In the genomic region with DNA sequence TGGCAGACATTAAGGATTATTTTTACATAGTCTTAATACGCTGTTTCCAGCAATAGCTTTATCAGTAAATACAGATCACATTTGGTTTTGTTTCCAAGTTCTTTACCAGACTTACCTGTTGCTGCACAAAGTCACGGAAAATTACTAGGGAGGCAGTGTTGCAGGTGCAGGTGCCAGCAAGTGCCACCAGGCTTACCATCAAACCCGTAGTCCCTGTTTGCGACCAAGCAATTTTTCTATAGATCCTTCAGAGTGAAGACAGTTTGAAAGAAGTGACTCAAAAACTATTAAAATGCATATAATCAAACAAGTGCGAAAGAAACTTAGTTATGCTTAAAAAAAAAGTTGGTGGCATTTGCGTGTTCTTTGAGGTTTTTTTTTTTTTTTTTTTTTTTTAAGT, we compare ENCODE assay signal across 8 mouse cellular contexts. TPM values are rescaled to one million over a fixed set of nuclear protein-coding genes. Genes with fewer than 3 reads are reported as not detected.
DNase-seq lines count a peak whose midpoint lies in the region; ATAC-seq and TF ChIP-seq lines count a peak whose summit lies in the region.

No protein-coding gene starts in this region.

- no peaks in the 10 kb centered on the region for H3K27me3 ChIP-seq in lung, postnatal 0 days (replicated peaks; ENCODE audit: insufficient read depth, low read length)
- peaks cover 48% of the 10 kb centered on the region for H3K27me3 ChIP-seq in limb, embryonic 10.5 days (ENCODE audit: low read depth, poor library complexity, severe bottlenecking)
- H3K27me3 ChIP-seq in stomach, embryonic 15.5 days (replicated peaks): no peaks in the 10 kb centered on the region

- H3K4me1 ChIP-seq in lung, postnatal 0 days (ENCODE audit: insufficient read depth, low read depth, low read length): no peaks in the 10 kb centered on the region
- peaks cover 9% of the 10 kb centered on the region for H3K4me1 ChIP-seq in limb, embryonic 10.5 days
- no peaks in the 10 kb centered on the region for H3K4me1 ChIP-seq in stomach, embryonic 15.5 days

- no peak for TF ChIP-seq EP300 in lung, postnatal 0 days (IDR thresholded peaks at IDR 0.05)

- no peaks in the 10 kb centered on the region for H3K36me3 ChIP-seq in lung, postnatal 0 days (ENCODE audit: insufficient read depth, low read length)
- H3K36me3 ChIP-seq in limb, embryonic 10.5 days: no peaks in the 10 kb centered on the region
- no peaks in the 10 kb centered on the region for H3K36me3 ChIP-seq in stomach, embryonic 15.5 days

- TF ChIP-seq CTCF in gastrocnemius, adult 2 months (IDR thresholded peaks at IDR 0.05): no peak
- TF ChIP-seq CTCF in lung, postnatal 0 days (IDR thresholded peaks at IDR 0.05): peak; percentile 15

- H3K9me3 ChIP-seq in lung, postnatal 0 days (ENCODE audit: low read length): no peaks in the 10 kb centered on the region
- H3K9me3 ChIP-seq in limb, embryonic 10.5 days (replicated peaks): no peaks in the 10 kb centered on the region
- no peaks in the 10 kb centered on the region for H3K9me3 ChIP-seq in stomach, embryonic 15.5 days

- H3K9ac ChIP-seq in lung, postnatal 0 days (replicated peaks; ENCODE audit: low read depth): no peak overlapping the region
- H3K9ac ChIP-seq in stomach, embryonic 15.5 days: no peak overlapping the region

- peak overlapping the region; percentile 94 for H3K27ac ChIP-seq in gastrocnemius, adult 2 months
- no peak overlapping the region for H3K27ac ChIP-seq in lung, postnatal 0 days (ENCODE audit: low read length)
- H3K27ac ChIP-seq in limb, embryonic 10.5 days: no peak overlapping the region
- no peak overlapping the region for H3K27ac ChIP-seq in stomach, embryonic 15.5 days

- DNase-seq in gastrocnemius, adult 2 months: no peak
- DNase-seq in gastrocnemius, postnatal 10 days: no peak
- DNase-seq in lung, postnatal 0 days (ENCODE audit: low spot score): no peak
- no peak for DNase-seq in lung, postnatal 10 days
- DNase-seq in limb, embryonic 10.5 days (ENCODE audit: low spot score): no peak
- DNase-seq in urinary bladder, postnatal 10 days (ENCODE audit: low spot score): no peak
- DNase-seq in frontal cortex, postnatal 36 days (ENCODE audit: low spot score in 2 of 2): no peak

- no peak for ATAC-seq in lung, postnatal 0 days
- ATAC-seq in stomach, embryonic 15.5 days (ENCODE audit: insufficient read depth, low FRiP score, low read depth): no peak

- 52% methylated on average over 6 of the region's 6 CpGs for WGBS in lung, postnatal 0 days
- WGBS in limb, embryonic 10.5 days: 49% methylated on average over 6 of the region's 6 CpGs
- 48% methylated on average over 6 of the region's 6 CpGs for WGBS in stomach, embryonic 15.5 days

- peak overlapping the region; percentile 92 for H3K4me3 ChIP-seq in gastrocnemius, adult 2 months
- peak overlapping the region; percentile 56 for H3K4me3 ChIP-seq in lung, postnatal 0 days (ENCODE audit: low read depth, low read length)
- H3K4me3 ChIP-seq in limb, embryonic 10.5 days: peak overlapping the region; percentile 60; the same call in 1 of the 2 replicates
- no peak overlapping the region; the same call in 1 of the 2 replicates for H3K4me3 ChIP-seq in stomach, embryonic 15.5 days (replicated peaks)

- intact Hi-C loops in gastrocnemius, adult 2 months (cut with DNase I): no loop called here

- H3K4me2 ChIP-seq in lung, postnatal 0 days (replicated peaks; ENCODE audit: low read depth, low read length): peak overlapping the region; percentile 91; the same call in 1 of the 2 replicates
- H3K4me2 ChIP-seq in stomach, embryonic 15.5 days: peak overlapping the region; percentile 94; the same call in 1 of the 2 replicates

RNA-seq across cellular contexts. Expression of a gene that starts 0.5 kb away (rescaled TPM):
- total RNA-seq in gastrocnemius, adult 2 months (2021): 10 to 100 TPM; 30.5 to 30.9 TPM
- 10 to 100 TPM; 10.4 to 11.2 TPM for total RNA-seq in gastrocnemius, postnatal 10 days (2021)
- polyA plus RNA-seq in lung, postnatal 0 days (2015; fragmentation: Nextera tagmentation; extraction: Ambion mirVana): 29.2 and 30.5 TPM in 2 replicates
- polyA plus RNA-seq in limb, embryonic 10.5 days (2016; fragmentation: Nextera tagmentation; extraction: Ambion mirVana): 2.7 and 3.7 TPM in 2 replicates
- 30.0 TPM in 2 replicates for polyA plus RNA-seq in stomach, embryonic 15.5 days (2015; fragmentation: Nextera tagmentation; extraction: Ambion mirVana)

RNA-seq across cellular contexts. Expression of a gene that starts 26.2 kb away (rescaled TPM):
- total RNA-seq in gastrocnemius, adult 2 months (2021): 10 to 100 TPM; 14.5 to 20.6 TPM
- total RNA-seq in gastrocnemius, postnatal 10 days (2021): 10 to 100 TPM; 19.0 to 20.9 TPM
- 29.8 and 30.6 TPM in 2 replicates for polyA plus RNA-seq in lung, postnatal 0 days (2015; fragmentation: Nextera tagmentation; extraction: Ambion mirVana)
- polyA plus RNA-seq in limb, embryonic 10.5 days (2016; fragmentation: Nextera tagmentation; extraction: Ambion mirVana): 59.2 and 62.6 TPM in 2 replicates
- 43.4 and 50.0 TPM in 2 replicates for polyA plus RNA-seq in stomach, embryonic 15.5 days (2015; fragmentation: Nextera tagmentation; extraction: Ambion mirVana)
